Mouse (Mus musculus) neural tube, embryonic 13.5 days (tissue): ENCODE measurements at regions not wholly inside any gene's neighbourhood (a gene's known extent, or its start where the extent isn't known, plus 50 kb on each side); places are given as distances from the start of the nearest gene placed in this dataset. TPM values are rescaled to one million over a fixed set of nuclear protein-coding genes. Genes with fewer than 3 reads are reported as not detected.

Source experiments
- microRNA-seq: library from miRNA; unstranded; fragments of <30 nt; microRNA quantifications from one replicate; pipeline ENCODE4, GENCODE M21; 2016

Small RNA genes in the stretch of these regions (microRNA-seq; reads per million reads assigned to microRNA genes)
- not detected for gene Mir6378
